Mouse (Mus musculus) lung, embryonic 14.5 days (tissue): ENCODE results near the gene Susd6. TPM values are rescaled to one million over a fixed set of nuclear protein-coding genes. Genes with fewer than 3 reads are reported as not detected.

Experiments
- ATAC-seq: fragments of 200-750 bp; cut with Nextera tagmentation; 2 replicates; pipeline ENCODE4 v1.8.0; 2017; ENCODE audit warnings: mild to moderate bottlenecking, moderate TSS enrichment, moderate library complexity; ENCODE audit not compliant: insufficient read depth
- DNase-seq: peaks from one replicate; pipeline ENCODE4 v3.0.0-alpha.2; 2015
- H3K27ac ChIP-seq: fragments of 300-500 bp; sonication (generic); 2 replicates; pipeline ENCODE4 v1.5.1; 2014; ENCODE audit warnings: low read depth, mild to moderate bottlenecking, moderate library complexity
- H3K27me3 ChIP-seq: fragments of 300-500 bp; sonication (generic); 2 replicates; pipeline ENCODE4 v1.6.1; 2014; ENCODE audit warnings: low read length, control low read depth; ENCODE audit not compliant: insufficient read depth
- H3K36me3 ChIP-seq: fragments of 300-500 bp; sonication (generic); 2 replicates; pipeline ENCODE4 v1.6.1; 2014; ENCODE audit warnings: control low read depth; ENCODE audit not compliant: insufficient read depth
- H3K4me1 ChIP-seq: fragments of 300-500 bp; sonication (generic); 2 replicates; pipeline ENCODE4 v1.6.1; 2014; ENCODE audit warnings: antibody characterized with exemption, control low read depth; ENCODE audit not compliant: insufficient read depth
- H3K4me2 ChIP-seq: fragments of 300-500 bp; sonication (generic); 2 replicates; pipeline ENCODE4 v1.6.1; 2014; ENCODE audit warnings: mild to moderate bottlenecking
- H3K4me3 ChIP-seq: fragments of 300-500 bp; sonication (generic); 2 replicates; pipeline ENCODE4 v1.5.1; 2014; ENCODE audit warnings: low read depth, low read length
- H3K9ac ChIP-seq: fragments of 300-500 bp; sonication (generic); 2 replicates; pipeline ENCODE4 v1.6.1; 2014
- H3K9me3 ChIP-seq: fragments of 300-500 bp; sonication (generic); 2 replicates; pipeline ENCODE4 v1.6.1; 2016; ENCODE audit warnings: low read depth, low read length, control low read depth
- CTCF ChIP-seq: IDR thresholded peaks from 2 replicates; pipeline ENCODE4 v1.5.1; 2016; ENCODE audit warnings: antibody characterized with exemption, low read depth
- WGBS: fragments of 180-500 bp; shearing (Covaris S2); extraction: QIAGEN DNeasy Blood & Tissue Kit; methylation state at CpG from one replicate; pipeline ENCODE4 v1.1.7; 2014; 5-methylcytosine and 5-hydroxymethylcytosine counted together
- polyA plus RNA-seq: library from polyadenylated mRNA; unstranded; fragments of >200 nt; fragmentation: Nextera tagmentation; extraction: Ambion mirVana; gene quantifications from 2 replicates; pipeline ENCODE4 v1.2.1, GENCODE M21; 2014

The Susd6 gene
- polyA plus RNA-seq, 1 experiment from 2014 or later, result 20.5 TPM

DNA sequence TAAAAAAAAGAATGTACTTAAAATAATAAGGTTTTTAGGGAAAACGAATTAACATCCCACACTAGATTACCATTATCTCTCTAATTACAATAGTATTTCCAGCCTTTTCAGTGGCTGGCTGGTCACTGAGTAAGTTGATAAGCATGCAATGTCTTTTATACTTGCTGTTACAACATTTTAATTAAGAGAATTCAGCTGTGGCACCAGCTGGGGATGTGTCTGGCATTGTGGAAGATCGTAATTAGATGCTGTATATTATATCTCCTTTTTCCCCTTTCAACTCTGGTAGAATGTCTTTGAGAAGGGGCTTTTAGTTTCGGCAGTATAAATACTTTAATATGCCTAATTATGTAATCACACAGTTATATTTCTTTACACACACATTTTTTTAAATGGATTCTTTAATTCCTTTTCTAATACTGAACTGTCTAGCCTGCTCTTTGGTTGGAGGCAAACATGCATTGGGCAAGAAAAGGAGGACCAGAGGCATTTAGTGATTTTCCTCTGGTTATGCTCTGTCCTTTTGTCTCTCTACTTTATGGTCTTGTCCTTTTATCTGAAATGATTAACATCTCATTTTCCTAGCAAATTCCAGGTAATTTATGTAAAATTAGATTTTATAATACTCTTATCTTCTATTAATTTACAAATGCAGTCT lies 67.5 kb downstream of the Susd6 start:
- 74% methylated on average over 3 of the region's 3 CpGs for WGBS

GRCm38 (mm10) chr12:80858307-80858706 lies 68.0 kb downstream of the Susd6 start:
- Histone ChIP-seq H3K4me1 (peaks cover 10% of the 10 kb centered on the region), H3K27ac (no peak overlapping the region), H3K9ac (no peak overlapping the region), H3K9me3 (no peaks in the 10 kb centered on the region), H3K36me3 (no peaks in the 10 kb centered on the region), H3K27me3 (no peaks in the 10 kb centered on the region), H3K4me2 (no peak overlapping the region), H3K4me3 (no peak overlapping the region)
- DNase-seq (no peak), ATAC-seq (no peak)
- 93% methylated on average over 2 of the region's 2 CpGs for WGBS
- no peak for TF ChIP-seq CTCF

More for the DNA sequence above, 67.5 kb downstream of the Susd6 start:
- no peaks in the 10 kb centered on the region for H3K9me3 ChIP-seq
- no peak for DNase-seq
- H3K9ac ChIP-seq, result no peak overlapping the region
- H3K27me3 ChIP-seq, result no peaks in the 10 kb centered on the region
- no peak for TF ChIP-seq CTCF
- no peak for ATAC-seq
- H3K36me3 ChIP-seq, result no peaks in the 10 kb centered on the region
- H3K4me1 ChIP-seq, result peaks cover 12% of the 10 kb centered on the region
- no peak overlapping the region for H3K27ac ChIP-seq
- H3K4me2 ChIP-seq, result no peak overlapping the region
- no peak overlapping the region for H3K4me3 ChIP-seq

DNA sequence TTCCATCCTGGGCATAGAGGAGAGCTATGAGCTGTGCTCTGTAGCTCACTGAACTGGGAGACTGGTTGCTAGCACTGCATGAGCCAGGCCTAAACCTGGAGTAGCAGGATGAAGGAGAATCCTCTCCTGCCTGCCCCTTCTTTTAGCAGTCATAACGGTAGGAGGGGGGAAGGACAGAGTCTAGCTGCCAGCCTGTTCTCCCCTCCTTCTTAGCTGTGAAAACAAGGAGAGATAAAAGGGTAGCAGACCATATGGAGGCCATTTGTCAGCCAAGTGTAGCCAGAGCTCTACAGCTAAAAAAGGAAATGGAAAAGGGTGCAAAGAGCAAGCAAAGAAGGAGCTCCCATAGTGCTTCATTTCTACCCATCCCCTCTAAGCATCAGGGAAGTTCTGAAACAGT lies 71.6 kb downstream of the Susd6 start:
- Histone ChIP-seq H3K4me2 (no peak overlapping the region), H3K27ac (no peak overlapping the region)
- WGBS, result 0% methylated on average over 1 of the region's 1 CpGs

DNA sequence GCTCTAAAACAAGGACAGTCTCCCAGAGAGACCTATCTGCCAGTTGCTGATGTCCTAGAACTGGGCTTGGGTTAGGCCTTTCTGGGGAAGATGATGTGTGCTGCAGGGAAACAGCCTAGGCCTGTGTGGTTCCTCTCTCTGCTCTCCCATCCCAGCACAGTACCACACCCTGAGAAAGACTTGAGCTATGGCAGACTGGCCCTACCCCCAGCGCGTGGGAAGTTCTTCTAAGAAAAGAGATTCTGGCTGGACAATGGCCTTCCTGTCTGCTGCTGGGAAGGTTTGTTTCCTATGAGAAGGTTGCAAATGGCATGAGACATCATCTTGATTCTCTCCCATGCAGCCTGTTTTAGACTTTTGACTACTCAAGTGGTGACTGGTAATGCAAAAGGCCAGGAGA lies 73.1 kb downstream of the Susd6 start:
- no peak overlapping the region for H3K27ac ChIP-seq
- DNase-seq (no peak), ATAC-seq (no peak)
- no peak overlapping the region for H3K4me2 ChIP-seq
- H3K9me3 ChIP-seq, result no peaks in the 10 kb centered on the region
- 77% methylated on average over 2 of the region's 2 CpGs for WGBS
- H3K4me1 ChIP-seq, result 0 out of 2 replicates have a peak, but pooled peaks cover 2% of the 10 kb centered on the region
- no peak overlapping the region for H3K4me3 ChIP-seq
- H3K9ac ChIP-seq, result no peak overlapping the region
- no peaks in the 10 kb centered on the region for H3K36me3 ChIP-seq
- no peaks in the 10 kb centered on the region for H3K27me3 ChIP-seq
- TF ChIP-seq CTCF, result no peak

More for the DNA sequence above, 71.6 kb downstream of the Susd6 start:
- 0 out of 2 replicates have a peak, but pooled peaks cover 2% of the 10 kb centered on the region for H3K4me1 ChIP-seq
- no peak overlapping the region for H3K4me3 ChIP-seq
- H3K9me3 ChIP-seq, result no peaks in the 10 kb centered on the region
- no peak overlapping the region for H3K9ac ChIP-seq
- ATAC-seq (no peak), DNase-seq (peak; percentile 27)
- no peak for TF ChIP-seq CTCF
- no peaks in the 10 kb centered on the region for H3K36me3 ChIP-seq
- no peaks in the 10 kb centered on the region for H3K27me3 ChIP-seq

- Histone ChIP-seq H3K9ac (no peak overlapping the region), H3K4me3 (no peak overlapping the region), H3K4me1 (0 out of 2 replicates have a peak, but pooled peaks cover 2% of the 10 kb centered on the region), H3K27ac (no peak overlapping the region), H3K4me2 (no peak overlapping the region), H3K9me3 (no peaks in the 10 kb centered on the region), H3K36me3 (no peaks in the 10 kb centered on the region), H3K27me3 (no peaks in the 10 kb centered on the region)
- 91% methylated on average over 4 of the region's 4 CpGs for WGBS
- DNase-seq (no peak), ATAC-seq (no peak)
- TF ChIP-seq CTCF, result no peak
Observed at GRCm38 (mm10) chr12:80865175-80865574, 74.9 kb downstream of the Susd6 start.

GRCm38 (mm10) chr12:80866023-80866422 lies 75.7 kb downstream of the Susd6 start:
- Histone ChIP-seq H3K4me2 (no peak overlapping the region), H3K9me3 (no peaks in the 10 kb centered on the region), H3K27me3 (no peaks in the 10 kb centered on the region), H3K4me1 (0 out of 2 replicates have a peak, but pooled peaks cover 2% of the 10 kb centered on the region), H3K4me3 (no peak overlapping the region), H3K9ac (no peak overlapping the region), H3K27ac (no peak overlapping the region), H3K36me3 (no peaks in the 10 kb centered on the region)
- ATAC-seq (no peak), DNase-seq (no peak)
- no peak for TF ChIP-seq CTCF
- 84% methylated on average over 2 of the region's 2 CpGs for WGBS

DNA sequence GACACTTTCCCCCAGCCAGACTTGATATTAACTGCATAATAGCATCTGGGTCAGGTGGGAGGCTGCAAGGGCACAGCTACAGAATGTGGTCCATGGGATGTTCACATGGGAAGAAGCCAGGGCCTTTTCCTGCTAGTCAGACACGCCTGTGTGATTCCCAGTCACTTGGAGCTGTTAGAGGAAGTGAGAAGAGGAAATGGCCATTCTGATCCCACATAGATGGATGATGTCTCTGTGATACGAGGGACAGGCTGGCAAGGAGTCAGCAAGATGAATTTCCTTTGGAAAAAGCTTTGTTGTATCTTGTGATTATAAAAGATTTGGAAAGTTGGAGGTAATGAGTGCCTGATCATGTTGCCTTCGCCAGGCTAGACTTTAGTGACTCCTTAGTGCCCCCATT lies 76.8 kb downstream of the Susd6 start:
- no peaks in the 10 kb centered on the region for H3K9me3 ChIP-seq
- ATAC-seq, result no peak
- no peak for TF ChIP-seq CTCF

More for the DNA sequence above, 76.8 kb downstream of the Susd6 start:
- no peak overlapping the region for H3K4me2 ChIP-seq
- H3K27me3 ChIP-seq, result no peaks in the 10 kb centered on the region
- H3K9ac ChIP-seq, result no peak overlapping the region
- no peak overlapping the region for H3K4me3 ChIP-seq
- no peak overlapping the region for H3K27ac ChIP-seq
- DNase-seq, result peak; percentile 39
- 61% methylated on average over 3 of the region's 3 CpGs for WGBS
- H3K36me3 ChIP-seq, result no peaks in the 10 kb centered on the region
- H3K4me1 ChIP-seq, result no peaks in the 10 kb centered on the region
